Mouse (Mus musculus): ENCODE data around the gene Ube2e2.

DNA sequence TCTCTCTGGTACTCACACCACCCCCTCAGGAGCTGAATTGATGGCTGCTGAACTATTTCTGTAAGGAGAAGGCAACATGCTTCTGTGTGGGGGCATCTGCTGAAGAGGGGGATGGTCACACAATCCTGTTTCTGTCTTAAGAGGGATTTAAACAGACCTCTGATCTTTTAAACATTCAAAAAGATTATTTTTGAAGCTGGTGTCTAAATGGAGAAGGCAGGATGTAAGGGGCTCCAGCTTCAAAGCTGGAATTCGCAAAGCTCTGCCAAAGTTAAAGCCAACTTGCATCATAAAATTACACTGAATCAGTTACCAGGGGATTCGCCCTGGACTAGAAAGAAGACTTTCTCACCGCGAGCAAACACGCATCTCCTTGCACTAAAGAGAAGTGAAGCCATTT lies 346.5 kb downstream of the Ube2e2 start:
- TF ChIP-seq CEBPB (IDR thresholded peaks at IDR 0.05; ENCODE audit: insufficient read depth, poor library complexity, severe bottlenecking) = no peak
- TF ChIP-seq TCF12 (IDR thresholded peaks at IDR 0.05; ENCODE audit: insufficient read depth, poor library complexity, severe bottlenecking) = no peak
- no peak for TF ChIP-seq POLR2AphosphoS2 (IDR thresholded peaks at IDR 0.05; ENCODE audit: insufficient read length, low read depth)
- no peak for TF ChIP-seq MYOD1 (IDR thresholded peaks at IDR 0.05; ENCODE audit: control insufficient read depth in 1 of 3, insufficient read length in 2 of 3, low read depth in 2 of 3)
- TF ChIP-seq POLR2A (IDR thresholded peaks at IDR 0.05; ENCODE audit: insufficient read length, low read depth) = no peak
- TF ChIP-seq MAX (IDR thresholded peaks at IDR 0.05; ENCODE audit: low read depth) = no peak
- no peak for TF ChIP-seq MYOG (IDR thresholded peaks at IDR 0.05; ENCODE audit: control insufficient read depth in 1 of 3, insufficient read depth in 1 of 3, insufficient read length in 2 of 3, low read depth in 2 of 3)
- TF ChIP-seq SRF (IDR thresholded peaks at IDR 0.05; ENCODE audit: control insufficient read depth, insufficient read length, low read depth) = no peak
- no peak for TF ChIP-seq E2F4 (IDR thresholded peaks at IDR 0.05; ENCODE audit: insufficient read depth)
